Mouse (Mus musculus): ENCODE data around the gene Plin5. TPM values are rescaled to one million over a fixed set of nuclear protein-coding genes. Genes with fewer than 3 reads are reported as not detected.

The Plin5 gene
- total and polyA plus RNA-seq, 3 experiments, result not detected

DNA sequence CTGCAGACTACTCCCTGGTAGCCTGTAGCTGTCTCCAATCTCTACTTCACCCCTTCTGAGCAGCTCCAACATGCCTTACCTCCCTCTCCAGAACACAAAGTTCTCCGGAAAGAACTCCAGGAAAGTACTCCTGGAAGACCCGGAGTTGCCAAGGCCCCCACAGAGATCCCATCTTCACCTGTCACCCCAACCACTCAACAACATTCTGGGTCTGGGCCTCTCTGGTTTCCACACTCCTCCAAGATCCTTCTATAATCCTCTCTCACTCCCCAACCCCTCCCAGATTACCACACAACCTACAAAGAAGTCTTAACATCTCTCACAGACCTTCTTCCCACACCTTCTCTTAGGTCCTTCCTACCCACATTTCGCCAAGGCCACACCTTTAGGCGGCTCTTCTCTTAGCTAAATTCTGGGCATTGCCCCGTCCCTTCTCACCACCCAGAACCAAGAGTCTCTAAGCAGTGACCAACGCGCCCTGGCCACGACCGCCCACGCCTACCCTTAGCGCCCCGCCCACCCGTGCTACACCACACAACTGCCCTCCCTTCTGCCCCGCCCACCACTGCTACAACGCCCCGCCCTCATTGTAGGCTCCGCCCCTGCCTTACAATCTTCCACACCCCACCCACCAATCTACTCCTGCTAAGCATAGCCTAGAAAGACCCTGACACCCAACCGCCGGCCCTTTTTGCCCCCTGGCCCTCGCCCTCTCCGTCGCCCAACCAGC is 43.1 kb downstream of the Plin5 start:
- peak overlapping the region; percentile 66 to 79 (median 77) for H3K4me3 ChIP-seq (replicated peaks in 1 of 3; ENCODE audit: low read depth in 2 of 3, low read length in 2 of 3, poor library complexity in 1 of 3)
- peaks cover 5 to 42% of the 10 kb centered on the region in 2 experiments; a peak in 3 of 4 replicates for H3K4me1 ChIP-seq (ENCODE audit: control insufficient read depth in 1 of 2, insufficient read depth in 2 of 2)
- peak; percentile 84 for DNase-seq (ENCODE audit: extremely low read depth)
- no peaks in the 10 kb centered on the region; the same call in 1 of the 2 replicates for H3K79me2 ChIP-seq (replicated peaks; ENCODE audit: control insufficient read depth, extremely low read depth, insufficient read depth, poor library complexity, severe bottlenecking)
- in situ Hi-C loops (cut with MboI; ENCODE audit: low pct_ligation_motif_present, low pct_unique_long_range_greater_than_20kb, low sequenced_read_pairs) (no loop called here), dilution Hi-C loops (cut with MboI; ENCODE audit: extremely low pct_ligation_motif_present, extremely low pct_unique_long_range_greater_than_20kb, low sequenced_read_pairs) (no loop called here)
- no peaks in the 10 kb centered on the region for H3K27me3 ChIP-seq (replicated peaks)
- TF ChIP-seq ZMIZ1 (IDR thresholded peaks at IDR 0.05; ENCODE audit: low read depth, low read length), result no peak
- TF ChIP-seq SIN3A (IDR thresholded peaks at IDR 0.05; ENCODE audit: low read length), result no peak
- TF ChIP-seq MXI1 (IDR thresholded peaks at IDR 0.05; ENCODE audit: low read depth, low read length), result no peak
- TF ChIP-seq POLR2AphosphoS2 (IDR thresholded peaks at IDR 0.05; ENCODE audit: low read depth, low read length), result 0 out of 2 replicates have a peak, but pooled peaks have one; percentile 41
- no peak for TF ChIP-seq TBP (conservative IDR thresholded peaks at IDR 0.05; ENCODE audit: low read depth, low read length)
- peak overlapping the region; percentile 79 for H3K27ac ChIP-seq (ENCODE audit: insufficient read depth, low read depth)
- peak overlapping the region; percentile 95 for H3K9ac ChIP-seq (ENCODE audit: insufficient read depth, low read depth)
- H3K36me3 ChIP-seq (replicated peaks in 1 of 2; ENCODE audit: control insufficient read depth in 1 of 2, insufficient read depth in 1 of 2, low read length in 1 of 2), result peaks cover 36 to 43% of the 10 kb centered on the region in 2 experiments
- H3K9me3 ChIP-seq (replicated peaks; ENCODE audit: low read length), result no peaks in the 10 kb centered on the region
- H3K4me2 ChIP-seq (ENCODE audit: insufficient read depth, low read depth, poor library complexity, severe bottlenecking), result peak overlapping the region; percentile 98

DNA sequence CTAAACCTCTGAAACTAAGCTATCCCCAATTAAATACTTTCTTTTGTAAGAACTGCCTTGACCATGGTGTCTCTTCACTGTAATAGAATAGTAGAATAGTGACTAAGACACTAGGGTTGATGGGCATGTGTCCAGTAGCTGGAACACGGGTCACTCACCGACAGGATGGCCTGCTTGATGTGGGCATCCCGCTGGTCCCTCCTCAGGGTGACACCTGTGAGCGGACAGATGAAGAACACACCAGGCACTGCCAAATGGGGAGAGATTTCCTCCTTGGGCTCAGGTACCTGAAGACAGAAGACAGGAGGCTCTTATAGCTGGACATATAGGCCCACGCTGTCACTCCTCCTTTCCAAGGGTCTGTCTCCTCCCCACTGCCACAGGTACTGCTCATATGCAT is 45.2 kb downstream of the Plin5 start:
- dilution Hi-C loops (cut with MboI; ENCODE audit: extremely low pct_ligation_motif_present, extremely low pct_unique_long_range_greater_than_20kb, low sequenced_read_pairs), result no loop called here
- TF ChIP-seq POLR2AphosphoS2 (IDR thresholded peaks at IDR 0.05; ENCODE audit: low read depth, low read length), result no peak
- no peak for TF ChIP-seq SMC3 (IDR thresholded peaks at IDR 0.05; ENCODE audit: low read depth, low read length)
- TF ChIP-seq SIN3A (IDR thresholded peaks at IDR 0.05; ENCODE audit: low read length), result no peak
- TF ChIP-seq BHLHE40 (IDR thresholded peaks at IDR 0.05; ENCODE audit: low read depth, low read length), result no peak
- no peak for TF ChIP-seq MAFK (IDR thresholded peaks at IDR 0.05; ENCODE audit: insufficient replicate concordance, low read length)
- TF ChIP-seq KAT2A (IDR thresholded peaks at IDR 0.05; ENCODE audit: insufficient replicate concordance, low read length), result no peak
- no peak for TF ChIP-seq E2F4 (IDR thresholded peaks at IDR 0.05; ENCODE audit: insufficient replicate concordance, low read depth, low read length)
- TF ChIP-seq ELF1 (IDR thresholded peaks at IDR 0.05; ENCODE audit: low read depth, low read length), result no peak
- TF ChIP-seq PAX5 (IDR thresholded peaks at IDR 0.05; ENCODE audit: low read length), result no peak
- TF ChIP-seq IRF4 (IDR thresholded peaks at IDR 0.05; ENCODE audit: low read depth, low read length), result no peak
- TF ChIP-seq NELFE (IDR thresholded peaks at IDR 0.05; ENCODE audit: low read depth, low read length), result no peak
- TF ChIP-seq ZMIZ1 (IDR thresholded peaks at IDR 0.05; ENCODE audit: low read depth, low read length), result no peak
- no peak for TF ChIP-seq JUND (conservative IDR thresholded peaks at IDR 0.05; ENCODE audit: low read depth, low read length)
- TF ChIP-seq TCF12 (IDR thresholded peaks at IDR 0.05; ENCODE audit: low read depth, low read length), result no peak
- peaks cover 5 to 34% of the 10 kb centered on the region in 2 experiments; a peak in 3 of 4 replicates for H3K4me1 ChIP-seq (ENCODE audit: control insufficient read depth in 1 of 2, insufficient read depth in 2 of 2)

More for the DNA sequence above, 45.2 kb downstream of the Plin5 start:
- no peaks in the 10 kb centered on the region for H3K9me3 ChIP-seq (replicated peaks; ENCODE audit: low read length)
- H3K9ac ChIP-seq (ENCODE audit: insufficient read depth, low read depth), result no peak overlapping the region
- no peaks in the 10 kb centered on the region for H3K27me3 ChIP-seq (replicated peaks)
- no peak overlapping the region for H3K4me3 ChIP-seq (replicated peaks in 1 of 3; ENCODE audit: low read depth in 2 of 3, low read length in 2 of 3, poor library complexity in 1 of 3)
- H3K36me3 ChIP-seq (replicated peaks in 1 of 2; ENCODE audit: control insufficient read depth in 1 of 2, insufficient read depth in 1 of 2, low read length in 1 of 2), result peaks cover 56 to 63% of the 10 kb centered on the region in 2 experiments
- no peak overlapping the region for H3K4me2 ChIP-seq (ENCODE audit: insufficient read depth, low read depth, poor library complexity, severe bottlenecking)
- DNase-seq (ENCODE audit: extremely low read depth), result no peak
- no peaks in the 10 kb centered on the region; the same call in 1 of the 2 replicates for H3K79me2 ChIP-seq (replicated peaks; ENCODE audit: control insufficient read depth, extremely low read depth, insufficient read depth, poor library complexity, severe bottlenecking)
- no peak overlapping the region for H3K27ac ChIP-seq (ENCODE audit: insufficient read depth, low read depth)
- in situ Hi-C loops (cut with MboI; ENCODE audit: low pct_ligation_motif_present, low pct_unique_long_range_greater_than_20kb, low sequenced_read_pairs), result no loop called here

Data from CH12.LX (cell line).